Comparison of ENCODE assay signal across 8 mouse cellular contexts in the genomic region with DNA sequence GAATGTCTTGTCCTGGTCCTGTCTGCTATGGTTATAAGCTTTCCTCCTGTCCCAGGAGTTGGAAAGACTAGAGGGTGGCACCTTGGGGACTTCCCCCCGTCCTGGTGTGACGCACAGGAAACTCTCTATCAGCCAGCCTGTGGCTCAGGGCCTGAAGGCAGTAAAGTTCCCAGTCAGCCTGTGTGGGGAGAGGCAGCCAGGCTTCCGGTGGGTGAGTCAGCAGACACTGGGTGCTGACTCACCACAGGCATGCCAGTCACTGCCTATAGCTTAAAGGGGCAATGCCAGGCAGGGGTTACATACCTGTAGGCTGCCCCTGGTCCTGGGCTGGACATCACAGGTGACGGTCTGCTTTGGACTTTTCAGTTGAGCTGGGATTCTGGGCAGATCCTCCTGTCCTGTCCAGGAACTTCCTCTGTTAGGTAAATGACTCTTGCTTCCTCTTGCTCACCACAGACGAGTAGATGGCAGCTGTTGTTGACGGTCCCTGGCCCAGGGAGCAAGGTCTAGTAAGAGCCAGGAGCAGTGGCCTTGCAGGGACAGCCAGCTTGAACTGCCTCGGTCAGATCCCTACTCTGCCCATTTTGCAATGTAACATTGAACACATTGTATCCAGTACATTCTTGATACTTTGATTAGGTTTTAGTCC. TPM values are rescaled to one million over a fixed set of nuclear protein-coding genes. Genes with fewer than 3 reads are reported as not detected.
DNase-seq lines count a peak whose midpoint lies in the region; ATAC-seq and TF ChIP-seq lines count a peak whose summit lies in the region.

No protein-coding gene starts in this region.

- H3K36me3 ChIP-seq in kidney, embryonic 14.5 days (ENCODE audit: control insufficient read depth, insufficient read depth, low read length): peaks cover 10% of the 10 kb centered on the region; the same call in 1 of the 2 replicates
- H3K36me3 ChIP-seq in kidney, embryonic 16.5 days (ENCODE audit: insufficient read depth, low read length): no peaks in the 10 kb centered on the region
- H3K36me3 ChIP-seq in lung, embryonic 14.5 days (ENCODE audit: insufficient read depth): no peaks in the 10 kb centered on the region

- WGBS in kidney, embryonic 14.5 days: 61% methylated on average over 7 of the region's 7 CpGs
- WGBS in kidney, embryonic 16.5 days: 51% methylated on average over 7 of the region's 7 CpGs
- 70% methylated on average over 7 of the region's 7 CpGs for WGBS in lung, embryonic 14.5 days

- H3K4me2 ChIP-seq in kidney, embryonic 14.5 days (replicated peaks; ENCODE audit: low read depth, low read length): no peak overlapping the region; the same call in 1 of the 2 replicates
- H3K4me2 ChIP-seq in kidney, embryonic 16.5 days (replicated peaks; ENCODE audit: low read depth, low read length): peak overlapping the region; percentile 21; the same call in 1 of the 2 replicates
- peak overlapping the region; percentile 35 for H3K4me2 ChIP-seq in lung, embryonic 14.5 days

- peaks cover 51% of the 10 kb centered on the region for H3K4me1 ChIP-seq in kidney, embryonic 14.5 days (ENCODE audit: control insufficient read depth, insufficient read depth, low read length)
- peaks cover 45% of the 10 kb centered on the region for H3K4me1 ChIP-seq in bone marrow macrophage, adult 2 months (ENCODE audit: control insufficient read depth, insufficient read depth, low read length)
- H3K4me1 ChIP-seq in kidney, embryonic 16.5 days (ENCODE audit: insufficient read depth, low read length): peaks cover 59% of the 10 kb centered on the region
- peaks cover 18% of the 10 kb centered on the region for H3K4me1 ChIP-seq in lung, embryonic 14.5 days (ENCODE audit: insufficient read depth)

- no peaks in the 10 kb centered on the region for H3K27me3 ChIP-seq in kidney, embryonic 14.5 days (ENCODE audit: control insufficient read depth, insufficient read depth, low read length)
- H3K27me3 ChIP-seq in kidney, embryonic 16.5 days (ENCODE audit: insufficient read depth, low read length): no peaks in the 10 kb centered on the region
- no peaks in the 10 kb centered on the region for H3K27me3 ChIP-seq in lung, embryonic 14.5 days (ENCODE audit: insufficient read depth, low read length)

- no peak overlapping the region for H3K9ac ChIP-seq in kidney, embryonic 14.5 days (ENCODE audit: low read depth, low read length)
- H3K9ac ChIP-seq in kidney, embryonic 16.5 days (replicated peaks; ENCODE audit: low read length): peak overlapping the region; percentile 25; the same call in 1 of the 2 replicates
- H3K9ac ChIP-seq in lung, embryonic 14.5 days: peak overlapping the region; percentile 23; the same call in 1 of the 2 replicates

- H3K27ac ChIP-seq in kidney, embryonic 14.5 days (ENCODE audit: low read depth, low read length): no peak overlapping the region
- peak overlapping the region; percentile 90 for H3K27ac ChIP-seq in bone marrow macrophage, adult 2 months (ENCODE audit: insufficient read depth, low read depth, low read length)
- H3K27ac ChIP-seq in kidney, embryonic 16.5 days (ENCODE audit: low read length): peak overlapping the region; percentile 63
- peak overlapping the region; percentile 70; the same call in 1 of the 2 replicates for H3K27ac ChIP-seq in lung, embryonic 14.5 days (ENCODE audit: low read depth)

- TF ChIP-seq CTCF in bone marrow macrophage, adult 2 months (IDR thresholded peaks at IDR 0.05; ENCODE audit: low read depth, low read length): no peak
- no peak for TF ChIP-seq CTCF in lung, embryonic 14.5 days (IDR thresholded peaks at IDR 0.05; ENCODE audit: low read depth)

- no peak for ATAC-seq in kidney, embryonic 14.5 days (ENCODE audit: low FRiP score, low TSS enrichment)
- no peak for ATAC-seq in kidney, embryonic 16.5 days (ENCODE audit: low FRiP score, low TSS enrichment)
- peak; percentile 10; the same call in 1 of the 2 replicates for ATAC-seq in lung, embryonic 14.5 days (ENCODE audit: insufficient read depth)

- no peak overlapping the region for H3K4me3 ChIP-seq in kidney, embryonic 14.5 days (ENCODE audit: low read length)
- H3K4me3 ChIP-seq in bone marrow macrophage, adult 2 months (ENCODE audit: insufficient read depth, low read length): peak overlapping the region; percentile 47
- no peak overlapping the region for H3K4me3 ChIP-seq in kidney, embryonic 16.5 days (ENCODE audit: low read length)
- H3K4me3 ChIP-seq in lung, embryonic 14.5 days (ENCODE audit: low read depth, low read length): no peak overlapping the region

- no peaks in the 10 kb centered on the region for H3K9me3 ChIP-seq in kidney, embryonic 14.5 days (ENCODE audit: control insufficient read depth, low read length)
- H3K9me3 ChIP-seq in kidney, embryonic 16.5 days (ENCODE audit: low read length): no peaks in the 10 kb centered on the region
- no peaks in the 10 kb centered on the region for H3K9me3 ChIP-seq in lung, embryonic 14.5 days (ENCODE audit: low read depth, low read length)

- TF ChIP-seq POLR2A in bone marrow macrophage, adult 2 months (IDR thresholded peaks at IDR 0.05; ENCODE audit: borderline replicate concordance, low read depth, low read length): peak; percentile 44; the same call in 1 of the 2 replicates

- peak; percentile 73 for DNase-seq in kidney, adult 11 months
- DNase-seq in heart, adult 18-20 months: peak; percentile 80 to 89
- DNase-seq in lung, embryonic 14.5 days: peak; percentile 48
- DNase-seq in spleen, postnatal 10 days (ENCODE audit: low spot score in 2 of 2): peak; percentile 78 to 83
- no peak for DNase-seq in embryo, embryonic 10.5 days (ENCODE audit: low spot score)

RNA-seq across cellular contexts. Expression of a gene that starts 3.6 kb away (rescaled TPM):
- 69.0 and 106 TPM in 2 replicates for polyA plus RNA-seq in kidney, embryonic 14.5 days (2014; fragmentation: Nextera tagmentation; extraction: Ambion mirVana)
- polyA plus RNA-seq in bone marrow macrophage, adult 2 months (2012; ENCODE audit: insufficient read depth, insufficient read length, missing spikeins): 47.3 and 52.8 TPM in 2 replicates
- total RNA-seq in heart, adult 18-20 months (2021): 10 to 100 TPM; 70.9 to 73.4 TPM
- polyA plus RNA-seq in kidney, embryonic 16.5 days (2015; fragmentation: Nextera tagmentation; extraction: Ambion mirVana): 138 and 142 TPM in 2 replicates
- polyA plus RNA-seq in lung, embryonic 14.5 days (2014; fragmentation: Nextera tagmentation; extraction: Ambion mirVana): 100.0 and 102 TPM in 2 replicates

RNA-seq across cellular contexts. Expression of a gene that starts 20.9 kb away (rescaled TPM):
- 15.7 and 25.0 TPM in 2 replicates for polyA plus RNA-seq in kidney, embryonic 14.5 days (2014; fragmentation: Nextera tagmentation; extraction: Ambion mirVana)
- polyA plus RNA-seq in bone marrow macrophage, adult 2 months (2012; ENCODE audit: insufficient read depth, insufficient read length, missing spikeins): 15.5 and 19.2 TPM in 2 replicates
- 10 to 100 TPM in 1 of 2 experiments, 1 to 10 TPM in 1; 9.9 to 12.4 TPM for total RNA-seq in heart, adult 18-20 months (2021)
- polyA plus RNA-seq in kidney, embryonic 16.5 days (2015; fragmentation: Nextera tagmentation; extraction: Ambion mirVana): 29.9 and 31.2 TPM in 2 replicates
- polyA plus RNA-seq in lung, embryonic 14.5 days (2014; fragmentation: Nextera tagmentation; extraction: Ambion mirVana): 19.1 and 24.5 TPM in 2 replicates

RNA-seq across cellular contexts. Expression of a gene that starts 56.4 kb away (rescaled TPM):
- 72.8 and 72.9 TPM in 2 replicates for polyA plus RNA-seq in kidney, embryonic 14.5 days (2014; fragmentation: Nextera tagmentation; extraction: Ambion mirVana)
- 19.4 and 20.8 TPM in 2 replicates for polyA plus RNA-seq in bone marrow macrophage, adult 2 months (2012; ENCODE audit: insufficient read depth, insufficient read length, missing spikeins)
- total RNA-seq in heart, adult 18-20 months (2021): 10 to 100 TPM; 28.9 to 29.6 TPM
- 72.0 and 79.6 TPM in 2 replicates for polyA plus RNA-seq in kidney, embryonic 16.5 days (2015; fragmentation: Nextera tagmentation; extraction: Ambion mirVana)
- 66.4 and 73.4 TPM in 2 replicates for polyA plus RNA-seq in lung, embryonic 14.5 days (2014; fragmentation: Nextera tagmentation; extraction: Ambion mirVana)
